Mouse (Mus musculus) small intestine, adult 2 months (tissue): Measurements from ENCODE around the gene Scgb1b27.
"Not testable (repeated sequence)": the region's sequence is repeated elsewhere in the genome, so short reads cannot be mapped to it uniquely, and the experiment has no call there.

ENCODE experiments used
- CTCF ChIP-seq: fragments of 200-500 bp; IDR thresholded peaks from 2 replicates; pipeline ENCODE4 v1.5.1; 2012; ENCODE audit warnings: low read depth, mild to moderate bottlenecking, control low read depth, inconsistent platforms, low read length, moderate library complexity, mixed read lengths; ENCODE audit not compliant: insufficient replicate concordance, insufficient read length; ENCODE audit errors: extremely low read depth
- POLR2A ChIP-seq: fragments of 200-500 bp; IDR thresholded peaks from 2 replicates; pipeline ENCODE4 v1.6.1; 2012; ENCODE audit warnings: low read depth, mild to moderate bottlenecking, control low read depth, inconsistent platforms, low read length, moderate library complexity

DNA sequence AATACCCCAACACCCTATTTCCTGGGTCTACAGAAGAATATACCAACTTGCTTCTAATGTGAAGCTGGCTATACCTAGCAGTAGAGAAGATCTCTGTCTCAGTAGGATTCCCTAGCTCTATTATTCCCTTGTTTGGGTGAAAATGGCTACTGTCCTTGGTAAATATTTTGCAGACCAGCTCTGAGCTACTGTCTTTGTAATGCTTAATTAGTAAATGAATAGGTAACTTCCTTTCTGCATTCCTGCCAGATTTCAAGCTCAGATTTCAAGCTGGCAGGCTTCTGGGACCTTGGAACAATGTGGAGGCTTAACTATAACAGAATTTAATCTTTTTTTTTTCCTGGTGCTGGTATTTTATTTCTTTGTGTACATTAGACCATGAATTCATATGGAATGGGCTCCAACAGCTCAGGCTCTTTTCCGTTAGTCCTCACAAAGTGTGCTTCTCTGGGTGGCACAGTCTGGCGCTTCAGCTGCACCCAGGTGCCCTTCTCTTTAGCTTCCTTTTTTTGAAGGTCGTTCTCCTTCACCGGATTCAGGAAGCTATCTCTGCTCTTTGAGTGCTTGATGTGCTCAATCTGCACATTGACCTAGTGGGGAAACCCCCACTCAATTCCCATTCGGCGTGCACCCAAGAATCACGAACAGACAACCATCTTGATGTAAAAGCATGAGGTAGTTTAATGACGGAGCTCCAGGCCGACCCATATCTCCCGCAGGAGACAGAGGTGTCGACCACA is 15.0 kb downstream of the Scgb1b27 start:
- TF ChIP-seq CTCF, POLR2A: not testable (repeated sequence)
